Mouse (Mus musculus) kidney, embryonic 16.5 days (tissue): ENCODE data around the gene Slc32a1. TPM values are rescaled to one million over a fixed set of nuclear protein-coding genes. Genes with fewer than 3 reads are reported as not detected.

ENCODE experiments used
- ATAC-seq: fragments of 200-750 bp; cut with Nextera tagmentation; 2 replicates; pipeline ENCODE4 v1.8.0; 2017; ENCODE audit warnings: moderate TSS enrichment; ENCODE audit not compliant: low FRiP score, low TSS enrichment
- H3K27ac ChIP-seq: fragments of 300-500 bp; sonication (generic); 2 replicates; pipeline ENCODE4 v1.5.1; 2014; ENCODE audit warnings: low read length
- H3K27me3 ChIP-seq: fragments of 300-500 bp; sonication (generic); 2 replicates; pipeline ENCODE4 v1.6.1; 2014; ENCODE audit warnings: low read length, control low read depth, mixed read lengths; ENCODE audit not compliant: insufficient read depth
- H3K36me3 ChIP-seq: fragments of 300-500 bp; sonication (generic); 2 replicates; pipeline ENCODE4 v1.6.1; 2014; ENCODE audit warnings: low read length, control low read depth, mixed read lengths; ENCODE audit not compliant: insufficient read depth
- H3K4me1 ChIP-seq: fragments of 300-500 bp; sonication (generic); 2 replicates; pipeline ENCODE4 v1.6.1; 2014; ENCODE audit warnings: low read length, control low read depth, mixed read lengths; ENCODE audit not compliant: insufficient read depth
- H3K4me2 ChIP-seq: fragments of 300-500 bp; sonication (generic); replicated peaks from 2 replicates; pipeline ENCODE4 v1.6.1; 2014; ENCODE audit warnings: low read depth, low read length
- H3K4me3 ChIP-seq: fragments of 300-500 bp; sonication (generic); 2 replicates; pipeline ENCODE4 v1.5.1; 2014; ENCODE audit warnings: mild to moderate bottlenecking, low read length
- H3K9ac ChIP-seq: fragments of 300-500 bp; sonication (generic); replicated peaks from 2 replicates; pipeline ENCODE4 v1.6.1; 2014; ENCODE audit warnings: low read length
- H3K9me3 ChIP-seq: fragments of 300-500 bp; sonication (generic); 2 replicates; pipeline ENCODE4 v1.6.1; 2016; ENCODE audit warnings: low read length, control low read depth
- WGBS: fragments of 180-500 bp; shearing (Covaris S2); extraction: QIAGEN DNeasy Blood & Tissue Kit; methylation state at CpG from one replicate; pipeline ENCODE4 v1.1.7; 2014; 5-methylcytosine and 5-hydroxymethylcytosine counted together
- polyA plus RNA-seq: library from polyadenylated mRNA; unstranded; fragments of >200 nt; fragmentation: Nextera tagmentation; extraction: Ambion mirVana; gene quantifications from 2 replicates; pipeline ENCODE4 v1.2.1, GENCODE M21; 2015

Gene Slc32a1
- polyA plus RNA-seq = 0.12 TPM in 1 of 2 replicates, not detected in the other

DNA sequence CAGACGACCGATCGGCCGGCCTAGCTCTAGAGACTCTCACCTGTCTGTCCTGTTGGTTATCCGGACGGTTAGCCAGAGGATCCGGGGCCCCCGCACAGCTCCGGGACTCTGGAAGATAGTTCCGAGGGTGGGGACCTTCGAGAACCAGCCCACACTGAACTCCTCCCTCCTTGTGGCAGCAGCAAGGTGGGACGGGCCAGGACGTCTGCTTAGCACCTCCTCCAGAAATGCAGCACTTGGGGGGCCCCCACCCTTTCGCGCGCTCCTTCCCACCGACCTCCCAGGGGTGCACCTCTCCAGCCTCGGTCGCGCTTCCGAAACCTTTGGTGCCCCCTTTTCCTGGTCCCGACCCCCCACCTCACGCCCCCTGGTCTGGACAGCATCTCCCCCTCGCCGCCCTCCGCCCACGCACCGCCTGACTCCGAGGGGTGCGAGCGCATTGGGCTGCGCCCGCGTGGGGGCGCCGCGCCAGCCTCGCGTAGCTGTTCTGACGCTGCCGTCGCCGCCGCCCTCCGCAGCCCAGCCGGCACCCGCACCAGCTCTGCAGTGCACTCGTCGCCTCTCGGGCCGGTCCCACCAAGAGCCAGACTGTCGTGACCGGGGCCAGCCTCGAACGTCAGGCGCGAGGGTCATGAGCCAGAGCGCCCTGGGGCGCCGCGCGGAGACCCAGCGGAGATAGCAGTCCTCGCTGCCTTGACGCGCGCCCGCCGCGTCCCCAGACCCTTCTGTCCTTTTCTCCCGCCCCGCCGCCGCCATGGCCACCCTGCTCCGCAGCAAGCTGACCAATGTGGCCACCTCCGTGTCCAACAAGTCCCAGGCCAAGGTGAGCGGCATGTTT lies at the start of gene Slc32a1:
Gene Slc32a1 (plus strand): TSS at position 280 of the 838 bp plus-strand sequence.
- peaks cover 93% of the 10 kb centered on the region for H3K27me3 ChIP-seq
- no peaks in the 10 kb centered on the region for H3K9me3 ChIP-seq
- H3K4me3 ChIP-seq = peak within 1 kb of the TSS; percentile 30
- 1% methylated on average over 72 of the region's 77 CpGs for WGBS
- peaks cover 33% of the 10 kb centered on the region for H3K4me1 ChIP-seq
- no peak for ATAC-seq
- H3K9ac ChIP-seq = no peak within 1 kb of the TSS
- H3K27ac ChIP-seq = no peak within 1 kb of the TSS
- H3K36me3 ChIP-seq = no peaks in the 10 kb centered on the region
- H3K4me2 ChIP-seq = peak within 1 kb of the TSS; percentile 48

DNA sequence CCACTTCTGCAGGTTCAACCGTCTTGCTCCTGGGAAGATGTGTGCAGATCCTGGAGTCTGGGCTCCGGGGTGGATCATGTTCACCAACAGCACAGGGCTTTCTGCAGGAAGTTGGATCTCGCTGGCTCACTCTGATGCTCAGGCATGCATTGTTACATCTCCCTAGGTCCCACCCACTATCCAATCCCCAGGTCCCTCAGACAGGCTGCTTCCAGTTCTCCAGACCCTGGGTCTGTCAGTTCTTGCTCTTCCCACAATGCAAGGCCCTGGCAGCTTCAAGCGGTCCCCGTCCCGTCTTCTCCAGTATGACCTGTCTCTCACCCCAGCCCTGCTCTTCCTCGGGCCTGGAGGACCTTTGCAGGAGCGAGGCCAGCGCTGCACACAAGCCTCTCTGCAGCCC lies 49.8 kb upstream of the Slc32a1 start:
- Histone ChIP-seq H3K9me3 (no peaks in the 10 kb centered on the region), H3K27ac (no peak overlapping the region), H3K4me1 (peaks cover 4% of the 10 kb centered on the region), H3K4me2 (no peak overlapping the region), H3K36me3 (no peaks in the 10 kb centered on the region), H3K4me3 (no peak overlapping the region), H3K27me3 (peaks cover 7% of the 10 kb centered on the region; the same call in 1 of the 2 replicates), H3K9ac (no peak overlapping the region)
- WGBS = 19% methylated on average over 9 of the region's 9 CpGs
- ATAC-seq = 0 out of 2 replicates have a peak, but pooled peaks have one; percentile 14

DNA sequence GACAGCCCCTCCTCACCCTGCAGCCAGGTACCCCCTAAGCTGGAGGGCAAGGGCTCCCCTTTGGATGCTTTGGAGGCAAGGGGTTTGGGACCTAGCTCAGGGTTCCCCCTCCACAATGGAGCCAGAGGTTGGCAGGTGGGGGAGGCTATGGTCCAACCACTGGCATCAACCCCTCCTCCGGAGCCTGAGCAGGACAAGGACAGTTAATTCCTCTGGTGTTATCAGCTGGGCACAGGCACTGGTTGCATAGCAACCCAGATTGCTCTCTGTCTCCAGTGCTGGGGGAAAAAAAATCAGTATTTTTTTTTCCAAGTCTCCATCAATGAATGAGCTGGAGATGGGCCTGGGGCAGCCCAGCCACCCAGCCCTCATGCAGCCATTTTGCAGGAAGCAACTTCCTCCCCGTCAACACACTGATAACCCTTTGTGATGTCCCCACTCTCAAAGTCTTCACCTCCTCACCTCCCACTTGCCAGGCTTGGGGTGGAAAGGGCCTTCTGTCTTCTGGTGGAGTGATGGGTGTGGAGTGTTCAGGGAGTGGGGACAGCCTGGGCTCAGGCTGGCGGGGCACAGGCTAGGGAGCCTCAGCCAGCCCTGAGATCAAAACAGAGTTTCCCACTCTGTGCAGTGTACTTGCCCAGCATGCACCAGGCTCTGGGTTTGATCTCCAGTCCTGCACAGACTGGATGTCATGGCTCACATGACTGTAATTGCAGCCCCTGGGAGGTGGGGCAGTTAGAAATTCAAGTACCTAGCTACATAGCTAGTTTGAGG lies 49.0 kb upstream of the Slc32a1 start:
- H3K36me3 ChIP-seq = no peaks in the 10 kb centered on the region
- no peaks in the 10 kb centered on the region for H3K9me3 ChIP-seq
- H3K27ac ChIP-seq = no peak overlapping the region
- H3K4me1 ChIP-seq = no peaks in the 10 kb centered on the region
- H3K4me3 ChIP-seq = no peak overlapping the region
- WGBS = 37% methylated on average over 3 of the region's 3 CpGs
- no peak overlapping the region for H3K9ac ChIP-seq
- H3K27me3 ChIP-seq = peaks cover 4% of the 10 kb centered on the region; the same call in 1 of the 2 replicates
- no peak for ATAC-seq
- H3K4me2 ChIP-seq = no peak overlapping the region

DNA sequence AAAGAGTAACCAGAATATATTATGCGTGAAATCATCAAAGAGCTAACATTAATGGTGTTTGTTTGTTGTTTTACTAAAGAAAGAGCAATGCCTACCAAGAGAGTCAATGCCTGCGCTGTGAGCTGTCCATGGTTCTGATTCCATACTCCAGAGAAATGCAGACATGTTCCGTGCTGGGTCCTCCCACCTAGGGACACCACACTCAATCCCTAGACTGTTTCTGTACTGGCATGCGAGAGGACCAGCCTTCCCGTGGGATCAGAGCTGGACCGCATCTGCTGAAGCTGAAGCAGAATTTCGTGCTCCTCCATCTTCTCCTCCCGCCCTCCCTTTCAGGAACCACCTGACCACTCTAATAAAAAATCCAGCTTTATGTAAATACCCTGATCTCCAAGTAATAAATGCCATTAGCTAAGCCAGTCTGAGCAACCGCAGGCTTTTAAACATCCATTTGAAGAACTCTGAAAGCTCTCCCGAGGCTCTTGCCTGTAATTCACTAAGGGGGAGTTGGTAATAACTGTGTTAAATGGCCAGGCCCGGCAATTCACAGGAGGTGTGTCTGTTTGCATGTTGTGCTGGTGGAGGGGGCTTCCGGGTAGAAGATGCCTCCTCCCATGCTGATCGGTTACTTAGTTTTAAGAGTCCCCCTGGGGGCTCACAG lies 40.0 kb upstream of the Slc32a1 start:
- Histone ChIP-seq H3K27me3 (peaks cover 12% of the 10 kb centered on the region), H3K4me3 (no peak overlapping the region), H3K36me3 (no peaks in the 10 kb centered on the region), H3K9me3 (no peaks in the 10 kb centered on the region), H3K9ac (no peak overlapping the region), H3K27ac (no peak overlapping the region), H3K4me1 (no peaks in the 10 kb centered on the region), H3K4me2 (no peak overlapping the region)
- 15% methylated on average over 13 of the region's 13 CpGs for WGBS
- ATAC-seq = peak; percentile 81; the same call in 1 of the 2 replicates

DNA sequence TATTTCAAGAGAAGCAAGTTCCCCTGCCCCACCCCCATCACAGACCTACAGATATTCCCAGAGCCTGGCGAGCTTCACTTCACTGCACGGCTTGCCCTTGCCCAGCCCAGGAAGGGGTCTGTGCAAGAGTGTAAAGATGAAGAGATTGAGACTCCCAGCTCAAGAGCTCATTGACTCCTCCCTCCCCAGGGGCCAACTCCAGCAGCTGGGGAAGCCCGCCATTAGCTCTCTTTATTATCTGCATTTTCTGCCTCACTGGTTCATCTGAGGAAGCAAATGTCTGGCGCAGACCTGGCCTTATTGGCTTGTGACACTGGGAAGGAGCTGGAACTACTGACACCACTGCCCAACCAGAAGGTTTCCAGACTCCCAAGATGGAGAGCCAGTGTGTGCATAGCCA lies 30.6 kb upstream of the Slc32a1 start:
- Histone ChIP-seq H3K9me3 (no peaks in the 10 kb centered on the region), H3K4me1 (no peaks in the 10 kb centered on the region), H3K27me3 (no peaks in the 10 kb centered on the region), H3K4me2 (no peak overlapping the region), H3K9ac (no peak overlapping the region), H3K27ac (no peak overlapping the region), H3K4me3 (no peak overlapping the region), H3K36me3 (no peaks in the 10 kb centered on the region)
- WGBS = 28% methylated on average over 4 of the region's 4 CpGs
- no peak for ATAC-seq

DNA sequence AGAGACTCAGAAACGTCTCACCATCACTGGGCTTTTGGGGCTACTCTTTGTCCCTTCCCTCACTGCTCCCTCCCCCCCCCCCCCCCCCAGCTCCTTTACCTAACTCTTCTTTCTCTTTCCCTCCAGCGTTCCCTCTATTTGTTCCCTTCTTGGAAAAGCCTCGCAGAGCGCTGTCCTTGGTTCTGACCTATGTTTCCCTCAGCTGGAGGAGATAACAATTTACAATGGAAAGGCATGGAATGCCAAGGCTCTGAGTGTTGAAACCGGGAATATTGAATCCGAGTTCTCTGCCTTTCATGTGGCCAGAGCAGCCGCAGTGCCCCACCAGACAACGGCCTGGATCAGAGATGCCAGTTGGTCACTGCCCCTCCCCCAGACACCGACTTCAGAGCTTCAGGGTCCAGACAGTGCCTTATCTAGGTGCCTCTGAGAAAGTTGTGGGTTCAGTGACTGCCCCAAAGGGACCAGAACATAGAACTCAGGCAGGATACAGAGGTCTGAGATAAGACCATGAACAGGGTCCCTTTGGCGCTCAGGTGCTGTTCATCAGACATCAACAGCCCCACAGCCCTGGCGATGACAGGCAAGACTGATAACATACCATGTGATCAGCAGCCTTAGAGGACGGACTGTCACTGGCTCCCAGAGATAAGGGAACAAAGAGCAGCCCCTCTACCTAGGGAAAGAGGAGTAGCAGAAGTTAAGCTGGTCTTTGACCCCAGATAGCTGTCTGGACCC lies 25.8 kb upstream of the Slc32a1 start:
- H3K4me2 ChIP-seq = no peak overlapping the region
- 9% methylated on average over 12 of the region's 12 CpGs for WGBS
- H3K9me3 ChIP-seq = no peaks in the 10 kb centered on the region
- H3K27ac ChIP-seq = no peak overlapping the region
- H3K9ac ChIP-seq = no peak overlapping the region
- H3K4me3 ChIP-seq = no peak overlapping the region
- H3K27me3 ChIP-seq = 0 out of 2 replicates have a peak, but pooled peaks cover 4% of the 10 kb centered on the region
- no peaks in the 10 kb centered on the region for H3K36me3 ChIP-seq
- ATAC-seq = no peak
- H3K4me1 ChIP-seq = no peaks in the 10 kb centered on the region

DNA sequence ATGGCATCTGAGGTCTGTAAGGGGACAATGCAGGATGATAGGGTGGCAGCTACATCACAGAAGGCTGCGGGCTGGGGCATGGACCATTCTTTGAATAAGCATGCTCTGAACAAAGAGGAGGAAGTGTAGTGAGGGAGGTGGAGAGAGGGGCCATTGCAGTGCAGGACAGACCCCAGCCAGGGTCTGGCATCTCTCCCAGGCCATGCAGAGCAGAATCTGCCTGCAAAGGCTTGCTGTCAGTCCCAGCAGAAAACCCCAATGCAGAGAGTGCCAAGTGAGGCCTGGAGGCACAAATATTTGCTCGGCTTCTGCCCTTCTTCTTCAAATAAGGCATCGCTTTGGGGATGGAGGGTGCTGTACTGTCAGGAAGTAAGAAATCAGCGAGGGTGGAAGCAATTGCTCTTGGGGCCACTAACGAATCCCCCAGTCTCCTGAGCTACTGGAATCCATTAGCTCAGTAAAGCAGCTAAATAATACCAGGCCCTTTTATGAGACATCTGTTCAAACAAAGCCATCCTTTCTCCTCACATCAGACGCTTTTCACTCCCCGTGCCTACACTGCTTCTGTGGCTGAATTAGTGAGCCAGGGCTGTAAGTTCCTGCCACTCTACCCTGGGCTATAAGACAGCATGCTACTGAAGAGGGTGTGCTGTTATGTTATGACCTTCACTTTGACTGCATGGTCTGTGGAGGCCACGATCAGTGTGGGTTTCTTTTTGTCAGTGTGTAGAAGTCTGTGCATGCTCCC lies 21.9 kb upstream of the Slc32a1 start:
- H3K27me3 ChIP-seq = peaks cover 10% of the 10 kb centered on the region; the same call in 1 of the 2 replicates

DNA sequence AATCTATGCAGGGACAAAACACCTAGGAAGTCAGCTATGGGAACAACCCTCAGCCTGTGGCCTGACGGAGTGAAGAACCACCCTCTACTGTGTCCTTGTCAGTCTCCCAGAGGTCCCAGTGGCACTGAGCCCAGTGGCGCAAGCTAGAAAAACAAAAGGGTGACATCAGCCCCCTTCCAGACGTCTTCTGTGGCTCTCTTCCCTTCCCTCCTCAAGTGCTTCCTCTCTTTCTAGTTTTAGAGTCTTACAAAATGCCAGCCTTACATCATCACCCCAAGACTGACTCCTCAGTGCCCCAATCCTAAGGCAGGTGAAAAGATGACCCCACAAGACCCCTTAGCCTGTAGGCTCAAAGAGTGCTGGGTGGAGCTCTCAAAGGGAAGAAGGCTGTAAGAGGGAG lies 20.1 kb upstream of the Slc32a1 start:
- H3K4me1 ChIP-seq = peaks cover 3% of the 10 kb centered on the region
- H3K9ac ChIP-seq = no peak overlapping the region
- H3K27ac ChIP-seq = no peak overlapping the region
- WGBS = 57% methylated on average over 3 of the region's 3 CpGs
- H3K4me3 ChIP-seq = no peak overlapping the region
- H3K27me3 ChIP-seq = peaks cover 13% of the 10 kb centered on the region; the same call in 1 of the 2 replicates
- ATAC-seq = no peak
- no peak overlapping the region for H3K4me2 ChIP-seq
- H3K9me3 ChIP-seq = no peaks in the 10 kb centered on the region
- no peaks in the 10 kb centered on the region for H3K36me3 ChIP-seq

More for the DNA sequence above, 21.9 kb upstream of the Slc32a1 start:
- 37% methylated on average over 8 of the region's 8 CpGs for WGBS
- Histone ChIP-seq H3K4me2 (no peak overlapping the region), H3K9me3 (no peaks in the 10 kb centered on the region), H3K27ac (no peak overlapping the region), H3K4me1 (no peaks in the 10 kb centered on the region), H3K36me3 (no peaks in the 10 kb centered on the region), H3K4me3 (no peak overlapping the region), H3K9ac (no peak overlapping the region)
- ATAC-seq = no peak
